Mouse (Mus musculus): Measurements from ENCODE around the gene Hist1h4j.

Gene Hist1h4j

GRCm38 (mm10) chr13:21779767-21780731 is 45.2 kb downstream of the Hist1h4j start, which contains the start of gene Hist1h1b:
Gene Hist1h1b, minus strand, starts transcription at chr13:21780625.
- peak; percentile 82 for DNase-seq (ENCODE audit: low read depth, low spot score)

DNA sequence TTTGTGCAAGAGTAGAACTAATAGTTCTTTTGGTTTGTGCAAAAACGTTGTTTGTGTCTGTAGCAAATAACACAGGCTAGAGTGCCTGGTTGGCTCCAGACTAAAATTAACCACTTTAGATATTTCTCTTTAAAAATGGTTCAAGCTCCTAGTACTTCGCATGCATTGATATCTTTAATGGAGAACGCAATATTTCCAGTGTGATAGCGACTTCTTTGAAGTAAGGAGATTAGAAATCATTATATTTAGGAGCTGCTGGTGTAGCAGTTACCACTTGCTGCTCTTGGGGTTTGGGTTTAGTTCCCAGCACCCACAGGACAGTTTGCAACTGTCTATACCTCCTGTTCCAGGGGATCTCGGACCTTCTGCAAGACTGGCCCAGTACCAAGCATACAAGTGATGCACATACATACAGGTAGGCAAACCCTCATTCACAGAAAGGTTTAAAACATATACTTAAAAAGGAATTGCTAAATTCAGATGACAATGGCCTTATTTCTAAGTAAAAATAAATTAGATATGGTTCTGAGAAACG is 46.2 kb downstream of the Hist1h4j start:
- peak; percentile 19 for DNase-seq (ENCODE audit: low read depth, low spot score)

DNA sequence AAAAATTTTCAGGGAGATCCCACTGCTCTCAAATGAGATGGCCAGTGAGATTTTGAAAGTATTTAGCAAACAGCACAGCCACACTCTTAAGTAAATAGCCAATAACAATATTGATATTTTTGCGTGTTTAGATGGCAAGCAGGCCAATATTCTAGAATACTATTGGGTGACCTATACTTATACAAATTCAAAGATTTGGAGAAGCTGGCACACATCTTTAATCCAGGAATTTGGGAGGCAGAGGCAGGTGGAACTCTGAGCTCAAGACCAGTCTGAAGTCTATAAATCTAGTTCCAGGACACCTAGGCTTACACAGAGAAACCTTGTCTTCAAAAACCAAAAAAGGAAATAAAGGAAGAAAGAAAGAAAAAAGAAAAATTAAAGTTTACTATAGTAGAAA is 46.8 kb downstream of the Hist1h4j start:
- no peak for DNase-seq (ENCODE audit: low read depth, low spot score)

GRCm38 (mm10) chr13:21782361-21783254 is 47.7 kb downstream of the Hist1h4j start:
- peak; percentile 69 for DNase-seq (ENCODE audit: low read depth, low spot score)

- peak; percentile 90 for DNase-seq (ENCODE audit: low read depth, low spot score)
These were observed 48.4 kb downstream of the Hist1h4j start, which contains the start of gene Hist1h3i for GRCm38 (mm10) chr13:21783255-21783617. Gene Hist1h3i, minus strand, starts transcription at chr13:21783370.

DNA sequence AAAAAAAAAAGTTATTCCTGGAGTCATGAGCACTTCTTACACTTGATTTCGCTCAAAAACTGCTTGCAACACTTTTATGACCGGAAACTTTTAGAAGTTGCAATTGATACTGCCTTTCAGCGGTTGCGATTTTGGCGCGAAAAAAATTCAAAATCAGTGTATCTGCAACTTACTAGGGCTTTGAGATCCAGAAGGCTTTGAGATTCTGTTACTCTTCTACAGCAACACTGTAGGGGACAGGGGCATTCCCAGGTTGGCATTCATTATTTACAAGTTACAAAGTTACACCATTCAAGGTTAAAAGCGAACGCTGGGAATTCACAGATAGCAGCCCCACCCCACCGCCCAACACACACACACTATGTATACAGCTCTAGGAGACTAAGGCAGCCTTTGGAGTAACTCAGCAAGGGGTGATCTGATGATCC is 48.9 kb downstream of the Hist1h4j start:
- DNase-seq (ENCODE audit: low read depth, low spot score) = peak; percentile 85

DNA sequence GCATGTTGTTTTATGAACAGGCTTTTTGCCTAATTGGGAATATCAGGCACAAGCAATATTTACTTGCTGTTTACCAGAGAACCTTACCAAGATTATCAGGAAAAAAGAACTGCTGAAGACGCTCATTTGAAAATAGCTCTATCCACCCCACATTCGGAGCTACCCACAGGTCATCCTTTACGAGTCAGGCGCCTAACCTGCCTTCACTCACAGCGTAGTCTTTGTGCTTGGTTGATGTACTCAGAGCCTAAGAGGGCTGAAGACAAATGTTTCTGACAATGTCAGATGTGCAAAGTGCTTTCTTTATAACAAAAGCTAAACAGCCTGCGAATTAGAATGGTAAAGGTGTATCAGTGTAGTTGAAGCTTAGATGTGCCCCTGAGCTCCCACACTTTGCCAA is 49.4 kb downstream of the Hist1h4j start:
- DNase-seq (ENCODE audit: low read depth, low spot score) = peak; percentile 14

All from ZHBTc4 (cell line).